Mouse (Mus musculus): Measurements from ENCODE around the gene Rrp12.

- TF ChIP-seq CTCF (IDR thresholded peaks at IDR 0.05) (no peak), POLR2A (IDR thresholded peaks at IDR 0.05; ENCODE audit: insufficient read depth, low read depth, low read length) (no peak), EP300 (IDR thresholded peaks at IDR 0.05; ENCODE audit: insufficient read depth, low read depth, low read length) (no peak)
These were observed 5.7 kb upstream of the Rrp12 start for GRCm38 (mm10) chr19:41901696-41902095.
